Mouse (Mus musculus): Measurements from ENCODE around the gene Kcnma1. TPM values are rescaled to one million over a fixed set of nuclear protein-coding genes. Genes with fewer than 3 reads are reported as not detected.
A peak's percentile ranks its signal among the peaks of the same experiment; 100 is the strongest.

The Kcnma1 gene
- polyA plus RNA-seq, 1 experiment from 2014 or later: 17.2 TPM

DNA sequence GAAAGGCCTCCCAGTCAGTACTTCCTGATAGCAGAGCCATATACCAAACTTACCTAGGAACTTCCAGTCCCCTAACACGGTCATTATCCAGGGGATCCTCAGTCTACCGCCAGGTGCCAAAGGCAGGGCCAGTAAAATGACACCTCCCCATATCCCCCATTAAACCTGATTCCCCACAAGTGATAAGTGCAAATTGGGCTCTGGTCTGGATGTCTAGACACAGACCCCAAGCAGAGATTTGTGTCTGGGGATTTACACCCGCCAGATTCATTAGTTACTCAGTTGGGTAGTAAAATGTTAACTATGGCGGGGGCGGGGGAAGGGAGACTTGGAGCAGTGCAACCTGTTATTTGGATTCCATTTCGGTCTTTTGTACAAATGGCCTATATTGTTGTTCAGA lies 562.6 kb downstream of the Kcnma1 start:
- H3K36me3 ChIP-seq (ENCODE audit: control insufficient read depth, insufficient read depth, low read length): no peaks in the 10 kb centered on the region
- no peaks in the 10 kb centered on the region for H3K4me1 ChIP-seq (ENCODE audit: control insufficient read depth, insufficient read depth, low read depth, low read length)
- no peak overlapping the region for H3K27ac ChIP-seq (ENCODE audit: low read depth, low read length)
- H3K9me3 ChIP-seq (ENCODE audit: control insufficient read depth, low read length): no peaks in the 10 kb centered on the region
- WGBS: 77% methylated on average over 6 of the region's 6 CpGs
- H3K4me2 ChIP-seq (ENCODE audit: low read length): no peak overlapping the region
- H3K27me3 ChIP-seq (replicated peaks; ENCODE audit: control insufficient read depth, insufficient read depth, low read length): no peaks in the 10 kb centered on the region
- ATAC-seq: no peak
- no peak overlapping the region for H3K4me3 ChIP-seq (ENCODE audit: low read length)
- no peak overlapping the region for H3K9ac ChIP-seq (ENCODE audit: low read depth, low read length)

DNA sequence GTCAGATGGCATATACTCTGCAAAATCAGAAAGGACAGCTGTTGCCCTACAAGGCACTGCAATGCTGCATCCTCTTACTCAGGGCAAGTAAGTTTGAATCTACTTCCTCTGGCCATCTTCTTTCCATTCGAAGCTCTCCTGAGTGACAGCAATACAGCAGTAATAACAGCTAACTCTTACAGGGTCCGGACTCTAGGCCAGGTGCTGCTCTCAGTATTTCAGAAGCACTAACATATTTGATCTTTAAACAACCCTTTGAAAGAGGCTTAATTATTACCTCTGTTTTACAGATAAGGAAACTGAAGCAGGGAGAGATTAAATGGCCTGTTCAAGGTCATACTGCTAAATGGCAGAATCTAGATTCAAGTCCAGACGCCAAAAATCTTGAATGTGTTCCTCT lies 576.8 kb downstream of the Kcnma1 start:
- Histone ChIP-seq H3K4me2 (ENCODE audit: low read length) (no peak overlapping the region), H3K27ac (ENCODE audit: low read depth, low read length) (no peak overlapping the region), H3K27me3 (replicated peaks; ENCODE audit: control insufficient read depth, insufficient read depth, low read length) (no peaks in the 10 kb centered on the region), H3K4me1 (ENCODE audit: control insufficient read depth, insufficient read depth, low read depth, low read length) (no peaks in the 10 kb centered on the region), H3K36me3 (ENCODE audit: control insufficient read depth, insufficient read depth, low read length) (no peaks in the 10 kb centered on the region), H3K9ac (ENCODE audit: low read depth, low read length) (no peak overlapping the region), H3K4me3 (ENCODE audit: low read length) (no peak overlapping the region), H3K9me3 (ENCODE audit: control insufficient read depth, low read length) (no peaks in the 10 kb centered on the region)
- no peak for ATAC-seq
- 92% methylated on average over 3 of the region's 3 CpGs for WGBS

DNA sequence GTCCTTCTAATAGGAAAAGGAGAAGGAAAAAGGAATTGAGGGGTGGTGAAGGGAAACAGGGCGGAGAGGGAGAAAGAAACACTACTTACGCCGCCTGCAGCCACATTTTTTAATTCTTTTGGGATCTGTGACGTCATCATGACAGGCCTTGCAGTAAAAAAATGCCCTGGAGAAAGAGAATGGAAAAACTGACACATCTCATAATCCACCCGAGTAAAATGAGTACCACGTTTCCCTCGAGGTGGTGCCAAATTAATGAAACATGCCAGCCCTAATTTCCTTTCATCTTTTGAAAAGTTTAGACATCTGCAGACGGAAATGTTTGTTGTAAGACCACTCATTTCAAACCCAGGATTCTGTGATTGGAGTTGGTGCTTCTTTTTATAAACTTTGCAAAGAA lies 578.4 kb downstream of the Kcnma1 start:
- Histone ChIP-seq H3K9me3 (ENCODE audit: control insufficient read depth, low read length) (no peaks in the 10 kb centered on the region), H3K36me3 (ENCODE audit: control insufficient read depth, insufficient read depth, low read length) (no peaks in the 10 kb centered on the region)
- ATAC-seq: no peak

GRCm38 (mm10) chr14:23430006-23430405 lies 584.3 kb downstream of the Kcnma1 start:
- no peak overlapping the region for H3K27ac ChIP-seq (ENCODE audit: low read depth, low read length)
- no peaks in the 10 kb centered on the region for H3K27me3 ChIP-seq (replicated peaks; ENCODE audit: control insufficient read depth, insufficient read depth, low read length)
- H3K4me1 ChIP-seq (ENCODE audit: control insufficient read depth, insufficient read depth, low read depth, low read length): no peaks in the 10 kb centered on the region
- ATAC-seq: no peak
- 88% methylated on average over 2 of the region's 2 CpGs for WGBS
- no peaks in the 10 kb centered on the region for H3K9me3 ChIP-seq (ENCODE audit: control insufficient read depth, low read length)
- H3K4me2 ChIP-seq (ENCODE audit: low read length): no peak overlapping the region
- H3K4me3 ChIP-seq (ENCODE audit: low read length): no peak overlapping the region
- no peaks in the 10 kb centered on the region for H3K36me3 ChIP-seq (ENCODE audit: control insufficient read depth, insufficient read depth, low read length)
- H3K9ac ChIP-seq (ENCODE audit: low read depth, low read length): no peak overlapping the region

More for the DNA sequence above, 578.4 kb downstream of the Kcnma1 start:
- H3K9ac ChIP-seq (ENCODE audit: low read depth, low read length): no peak overlapping the region
- no peak overlapping the region for H3K4me3 ChIP-seq (ENCODE audit: low read length)
- WGBS: 69% methylated on average over 8 of the region's 8 CpGs
- no peak overlapping the region for H3K4me2 ChIP-seq (ENCODE audit: low read length)
- no peaks in the 10 kb centered on the region for H3K27me3 ChIP-seq (replicated peaks; ENCODE audit: control insufficient read depth, insufficient read depth, low read length)
- H3K4me1 ChIP-seq (ENCODE audit: control insufficient read depth, insufficient read depth, low read depth, low read length): no peaks in the 10 kb centered on the region
- no peak overlapping the region for H3K27ac ChIP-seq (ENCODE audit: low read depth, low read length)

DNA sequence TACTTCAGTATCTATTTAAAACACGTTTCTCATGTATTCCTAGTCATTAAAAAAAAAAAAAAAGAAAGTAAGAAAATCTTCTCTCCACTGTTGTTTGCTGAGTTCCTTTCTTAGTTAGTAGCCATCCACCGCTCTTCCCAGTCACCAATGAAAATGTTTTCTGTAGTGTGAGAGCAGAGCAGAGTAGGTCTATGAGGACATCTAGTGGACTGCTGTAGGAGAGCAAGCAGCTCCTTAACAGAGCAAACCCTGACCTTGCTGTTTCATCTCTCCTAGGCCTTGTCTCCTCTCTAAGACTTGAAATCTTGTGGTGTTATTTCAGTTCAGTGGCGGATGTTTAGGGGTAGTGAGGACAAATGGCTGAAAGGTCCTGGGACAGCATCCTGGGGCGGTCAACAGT lies 585.2 kb downstream of the Kcnma1 start:
- Histone ChIP-seq H3K9me3 (ENCODE audit: control insufficient read depth, low read length) (no peaks in the 10 kb centered on the region), H3K4me2 (ENCODE audit: low read length) (no peak overlapping the region), H3K4me3 (ENCODE audit: low read length) (no peak overlapping the region), H3K27ac (ENCODE audit: low read depth, low read length) (no peak overlapping the region), H3K36me3 (ENCODE audit: control insufficient read depth, insufficient read depth, low read length) (no peaks in the 10 kb centered on the region), H3K9ac (ENCODE audit: low read depth, low read length) (no peak overlapping the region), H3K4me1 (ENCODE audit: control insufficient read depth, insufficient read depth, low read depth, low read length) (no peaks in the 10 kb centered on the region), H3K27me3 (replicated peaks; ENCODE audit: control insufficient read depth, insufficient read depth, low read length) (no peaks in the 10 kb centered on the region)
- ATAC-seq: no peak
- 28% methylated on average over 4 of the region's 4 CpGs for WGBS

- Histone ChIP-seq H3K27me3 (replicated peaks; ENCODE audit: control insufficient read depth, insufficient read depth, low read length) (no peaks in the 10 kb centered on the region), H3K36me3 (ENCODE audit: control insufficient read depth, insufficient read depth, low read length) (no peaks in the 10 kb centered on the region), H3K4me1 (ENCODE audit: control insufficient read depth, insufficient read depth, low read depth, low read length) (no peaks in the 10 kb centered on the region), H3K27ac (ENCODE audit: low read depth, low read length) (no peak overlapping the region), H3K9me3 (ENCODE audit: control insufficient read depth, low read length) (no peaks in the 10 kb centered on the region; the same call in 1 of the 2 replicates), H3K9ac (ENCODE audit: low read depth, low read length) (no peak overlapping the region), H3K4me3 (ENCODE audit: low read length) (no peak overlapping the region), H3K4me2 (ENCODE audit: low read length) (no peak overlapping the region)
- no peak for ATAC-seq
- 49% methylated on average over 12 of the region's 12 CpGs for WGBS
Measured at GRCm38 (mm10) chr14:23422481-23423040, 591.7 kb downstream of the Kcnma1 start.

- Histone ChIP-seq H3K9me3 (ENCODE audit: control insufficient read depth, low read length) (no peaks in the 10 kb centered on the region; the same call in 1 of the 2 replicates), H3K9ac (ENCODE audit: low read depth, low read length) (no peak overlapping the region), H3K36me3 (ENCODE audit: control insufficient read depth, insufficient read depth, low read length) (no peaks in the 10 kb centered on the region), H3K27me3 (replicated peaks; ENCODE audit: control insufficient read depth, insufficient read depth, low read length) (no peaks in the 10 kb centered on the region), H3K4me2 (ENCODE audit: low read length) (no peak overlapping the region), H3K4me1 (ENCODE audit: control insufficient read depth, insufficient read depth, low read depth, low read length) (no peaks in the 10 kb centered on the region), H3K4me3 (ENCODE audit: low read length) (no peak overlapping the region), H3K27ac (ENCODE audit: low read depth, low read length) (no peak overlapping the region)
- 96% methylated on average over 3 of the region's 3 CpGs for WGBS
- ATAC-seq: no peak
Measured at GRCm38 (mm10) chr14:23418955-23419354, 595.3 kb downstream of the Kcnma1 start.

DNA sequence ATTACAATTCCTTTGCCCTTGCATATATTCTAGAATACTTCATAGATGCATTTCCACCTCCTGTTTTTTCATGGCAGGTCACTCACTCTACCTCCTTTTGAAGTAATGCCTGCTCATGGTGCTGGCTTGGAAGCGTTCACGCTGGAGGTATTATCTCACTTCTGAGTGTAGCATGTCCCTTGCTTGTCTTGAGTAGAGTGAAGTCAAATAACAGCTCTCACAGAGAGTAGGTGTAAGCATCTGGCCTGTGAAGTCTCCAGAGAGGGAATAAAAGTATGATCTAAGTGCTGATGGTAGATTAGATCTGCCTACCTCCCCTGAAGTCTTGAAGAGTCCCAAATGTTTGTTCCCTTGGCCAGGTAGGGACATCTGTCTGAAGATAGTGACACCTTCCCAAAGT lies 607.2 kb downstream of the Kcnma1 start:
- H3K4me2 ChIP-seq (ENCODE audit: low read length): no peak overlapping the region
- no peaks in the 10 kb centered on the region for H3K27me3 ChIP-seq (replicated peaks; ENCODE audit: control insufficient read depth, insufficient read depth, low read length)
- H3K4me3 ChIP-seq (ENCODE audit: low read length): no peak overlapping the region
- no peak overlapping the region for H3K9ac ChIP-seq (ENCODE audit: low read depth, low read length)
- no peaks in the 10 kb centered on the region for H3K4me1 ChIP-seq (ENCODE audit: control insufficient read depth, insufficient read depth, low read depth, low read length)
- H3K9me3 ChIP-seq (ENCODE audit: control insufficient read depth, low read length): no peaks in the 10 kb centered on the region
- no peak overlapping the region for H3K27ac ChIP-seq (ENCODE audit: low read depth, low read length)
- WGBS: 94% methylated on average over 2 of the region's 2 CpGs
- ATAC-seq: no peak
- H3K36me3 ChIP-seq (ENCODE audit: control insufficient read depth, insufficient read depth, low read length): no peaks in the 10 kb centered on the region

- no peak overlapping the region for H3K4me3 ChIP-seq (ENCODE audit: low read length)
- WGBS: 14% methylated on average over 6 of the region's 6 CpGs
- peak; percentile 87 for ATAC-seq
- H3K27ac ChIP-seq (ENCODE audit: low read depth, low read length): no peak overlapping the region
- H3K9ac ChIP-seq (ENCODE audit: low read depth, low read length): no peak overlapping the region
- H3K4me2 ChIP-seq (ENCODE audit: low read length): no peak overlapping the region
- H3K36me3 ChIP-seq (ENCODE audit: control insufficient read depth, insufficient read depth, low read length): no peaks in the 10 kb centered on the region
- no peaks in the 10 kb centered on the region for H3K9me3 ChIP-seq (ENCODE audit: control insufficient read depth, low read length)
- H3K4me1 ChIP-seq (ENCODE audit: control insufficient read depth, insufficient read depth, low read depth, low read length): no peaks in the 10 kb centered on the region
- no peaks in the 10 kb centered on the region for H3K27me3 ChIP-seq (replicated peaks; ENCODE audit: control insufficient read depth, insufficient read depth, low read length)
Measured at GRCm38 (mm10) chr14:23400777-23401469, 613.4 kb downstream of the Kcnma1 start.

Measured in hindbrain, embryonic 16.5 days (tissue).